Mouse (Mus musculus): ENCODE measurements around the gene Tspan17.

GRCm38 (mm10) chr13:54837061-54837460, 47.9 kb downstream of the Tspan17 start:
- TF ChIP-seq HCFC1 (IDR thresholded peaks at IDR 0.05; ENCODE audit: borderline replicate concordance, insufficient read depth, low read length): no peak
- TF ChIP-seq ZC3H11A (IDR thresholded peaks at IDR 0.05; ENCODE audit: borderline replicate concordance, low read depth, low read length): no peak
- no peak for TF ChIP-seq ZNF384 (IDR thresholded peaks at IDR 0.05; ENCODE audit: low read depth, low read length)
- no peak for TF ChIP-seq MAFK (IDR thresholded peaks at IDR 0.05; ENCODE audit: insufficient read depth, low read depth, low read length)
- TF ChIP-seq CHD2 (IDR thresholded peaks at IDR 0.05; ENCODE audit: low read depth, low read length): no peak

All from ES-E14 (cell line).